Mouse (Mus musculus): ENCODE results near the gene Ccdc57. TPM values are rescaled to one million over a fixed set of nuclear protein-coding genes. Genes with fewer than 3 reads are reported as not detected.

Gene Ccdc57
- polyA plus RNA-seq, 1 experiment from 2014 or later: 7.4 TPM

- ATAC-seq (ENCODE audit: insufficient number of reproducible peaks, low FRiP score, low TSS enrichment, low read depth): no peak
- no peak overlapping the region for H3K27ac ChIP-seq (replicated peaks)
Observed at GRCm38 (mm10) chr11:120903159-120903850, 29.4 kb downstream of the Ccdc57 start.

DNA sequence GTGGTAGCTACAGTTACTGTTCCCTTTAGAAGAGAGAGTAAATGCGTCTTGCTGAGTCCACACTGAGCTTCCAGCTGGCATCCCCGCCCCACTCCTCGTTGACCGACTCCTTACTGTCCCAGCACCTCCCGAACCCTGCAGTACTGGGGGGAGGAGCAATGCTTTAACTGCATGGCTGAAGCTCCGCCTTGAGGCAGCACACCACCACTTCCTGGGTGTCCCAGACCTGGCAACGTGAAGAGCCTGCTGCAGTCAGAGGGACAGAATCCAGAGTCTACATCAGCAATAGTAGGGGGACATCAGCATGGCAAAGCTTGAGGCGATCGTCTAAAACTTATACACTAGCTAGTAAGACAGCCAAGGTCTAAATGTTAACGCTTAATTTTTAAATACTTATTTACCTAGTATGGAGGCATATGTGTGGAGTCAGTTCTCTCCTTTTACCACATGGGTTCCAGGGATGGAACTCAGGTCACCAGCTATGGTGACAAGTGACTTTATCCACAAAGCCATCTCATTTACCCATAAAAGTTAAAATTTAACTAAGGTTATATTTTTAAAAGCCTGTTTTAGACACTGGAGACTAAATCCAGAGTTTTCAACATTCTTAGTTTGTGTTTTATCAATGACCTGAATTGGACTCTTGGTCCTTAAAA is 30.1 kb downstream of the Ccdc57 start:
- 59% methylated on average over 10 of the region's 10 CpGs for WGBS
- 0 out of 2 replicates have a peak, but pooled peaks cover 5% of the 10 kb centered on the region for H3K36me3 ChIP-seq
- no peak for ATAC-seq (ENCODE audit: insufficient number of reproducible peaks, low FRiP score, low TSS enrichment, low read depth)
- no peak overlapping the region for H3K9ac ChIP-seq
- no peak overlapping the region for H3K27ac ChIP-seq (replicated peaks)
- H3K4me1 ChIP-seq: no peaks in the 10 kb centered on the region
- H3K4me2 ChIP-seq (replicated peaks): no peak overlapping the region
- H3K27me3 ChIP-seq: no peaks in the 10 kb centered on the region
- H3K9me3 ChIP-seq (replicated peaks): no peaks in the 10 kb centered on the region
- no peak overlapping the region for H3K4me3 ChIP-seq (replicated peaks)

More at GRCm38 (mm10) chr11:120903159-120903850, 29.4 kb downstream of the Ccdc57 start:
- 0 out of 2 replicates have a peak, but pooled peaks cover 4% of the 10 kb centered on the region for H3K36me3 ChIP-seq
- H3K4me2 ChIP-seq (replicated peaks): no peak overlapping the region
- no peak overlapping the region for H3K4me3 ChIP-seq (replicated peaks)
- WGBS: 79% methylated on average over 24 of the region's 24 CpGs
- H3K9me3 ChIP-seq (replicated peaks): no peaks in the 10 kb centered on the region
- no peaks in the 10 kb centered on the region for H3K27me3 ChIP-seq
- no peak overlapping the region for H3K9ac ChIP-seq
- no peaks in the 10 kb centered on the region for H3K4me1 ChIP-seq

GRCm38 (mm10) chr11:120901729-120902486 is 30.8 kb downstream of the Ccdc57 start:
- no peak overlapping the region for H3K4me2 ChIP-seq (replicated peaks)
- 0 out of 2 replicates have a peak, but pooled peaks cover 8% of the 10 kb centered on the region for H3K36me3 ChIP-seq
- no peak overlapping the region for H3K27ac ChIP-seq (replicated peaks)
- ATAC-seq (ENCODE audit: insufficient number of reproducible peaks, low FRiP score, low TSS enrichment, low read depth): no peak
- no peaks in the 10 kb centered on the region for H3K4me1 ChIP-seq
- H3K9me3 ChIP-seq (replicated peaks): no peaks in the 10 kb centered on the region
- H3K9ac ChIP-seq: no peak overlapping the region
- 81% methylated on average over 21 of the region's 21 CpGs for WGBS
- H3K27me3 ChIP-seq: no peaks in the 10 kb centered on the region
- H3K4me3 ChIP-seq (replicated peaks): no peak overlapping the region

- Histone ChIP-seq H3K9ac (no peak overlapping the region), H3K36me3 (peaks cover 14% of the 10 kb centered on the region; the same call in 1 of the 2 replicates), H3K4me3 (replicated peaks) (no peak overlapping the region), H3K9me3 (replicated peaks) (no peaks in the 10 kb centered on the region), H3K4me2 (replicated peaks) (no peak overlapping the region), H3K27me3 (no peaks in the 10 kb centered on the region), H3K4me1 (no peaks in the 10 kb centered on the region), H3K27ac (replicated peaks) (no peak overlapping the region)
- 85% methylated on average over 8 of the region's 8 CpGs for WGBS
- ATAC-seq (ENCODE audit: insufficient number of reproducible peaks, low FRiP score, low TSS enrichment, low read depth): no peak
Observed at GRCm38 (mm10) chr11:120900276-120901244, 32.1 kb downstream of the Ccdc57 start.

- 84% methylated on average over 6 of the region's 6 CpGs for whole genome bisulfite sequencing
- no peak for ATAC-seq (ENCODE audit: insufficient number of reproducible peaks, low FRiP score, low TSS enrichment, low read depth)
- peaks cover 29% of the 10 kb centered on the region for H3K36me3 ChIP-seq
Observed at GRCm38 (mm10) chr11:120898114-120898548, 34.5 kb downstream of the Ccdc57 start.

DNA sequence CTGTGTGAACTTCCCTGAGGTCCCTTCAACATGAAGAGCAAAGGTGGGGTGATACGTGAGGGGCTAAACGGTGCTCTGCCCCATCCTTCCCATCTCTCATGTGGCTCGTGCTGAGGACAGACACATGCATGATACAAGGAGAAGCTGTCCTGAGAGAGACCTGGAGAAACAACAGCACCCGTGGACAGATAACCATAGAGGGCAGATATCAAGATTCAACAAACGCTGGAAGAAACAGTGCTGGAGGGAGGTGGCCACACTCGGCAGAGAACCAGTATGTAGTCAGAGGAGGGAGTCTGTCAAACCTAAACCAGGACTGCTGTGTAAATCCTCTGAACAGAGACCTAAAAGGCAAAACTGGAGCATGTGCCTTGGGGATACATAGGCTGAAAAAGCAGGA is 37.2 kb downstream of the Ccdc57 start:
- ATAC-seq (ENCODE audit: insufficient number of reproducible peaks, low FRiP score, low TSS enrichment, low read depth): no peak
- Histone ChIP-seq H3K4me2 (replicated peaks) (no peak overlapping the region), H3K9me3 (replicated peaks) (no peaks in the 10 kb centered on the region), H3K27me3 (no peaks in the 10 kb centered on the region), H3K4me3 (replicated peaks) (no peak overlapping the region), H3K27ac (replicated peaks) (no peak overlapping the region), H3K4me1 (no peaks in the 10 kb centered on the region), H3K36me3 (peaks cover 41% of the 10 kb centered on the region), H3K9ac (no peak overlapping the region)
- 96% methylated on average over 6 of the region's 6 CpGs for WGBS

More at GRCm38 (mm10) chr11:120898114-120898548, 34.5 kb downstream of the Ccdc57 start:
- H3K9me3 ChIP-seq (replicated peaks): no peaks in the 10 kb centered on the region
- H3K4me3 ChIP-seq (replicated peaks): no peak overlapping the region
- H3K4me1 ChIP-seq: no peaks in the 10 kb centered on the region
- no peaks in the 10 kb centered on the region for H3K27me3 ChIP-seq
- no peak overlapping the region for H3K9ac ChIP-seq
- H3K4me2 ChIP-seq (replicated peaks): no peak overlapping the region
- no peak overlapping the region for H3K27ac ChIP-seq (replicated peaks)

- Histone ChIP-seq H3K27me3 (no peaks in the 10 kb centered on the region), H3K9me3 (replicated peaks) (no peaks in the 10 kb centered on the region), H3K36me3 (peaks cover 46% of the 10 kb centered on the region), H3K4me3 (replicated peaks) (no peak overlapping the region), H3K27ac (replicated peaks) (no peak overlapping the region), H3K4me1 (no peaks in the 10 kb centered on the region), H3K9ac (no peak overlapping the region), H3K4me2 (replicated peaks) (no peak overlapping the region)
- 81% methylated on average over 8 of the region's 8 CpGs for WGBS
- ATAC-seq (ENCODE audit: insufficient number of reproducible peaks, low FRiP score, low TSS enrichment, low read depth): no peak
Observed at GRCm38 (mm10) chr11:120894397-120894796, 38.3 kb downstream of the Ccdc57 start.

GRCm38 (mm10) chr11:120889216-120889615 is 43.5 kb downstream of the Ccdc57 start:
- H3K27ac ChIP-seq (replicated peaks): no peak overlapping the region
- 73% methylated on average over 3 of the region's 3 CpGs for WGBS

DNA sequence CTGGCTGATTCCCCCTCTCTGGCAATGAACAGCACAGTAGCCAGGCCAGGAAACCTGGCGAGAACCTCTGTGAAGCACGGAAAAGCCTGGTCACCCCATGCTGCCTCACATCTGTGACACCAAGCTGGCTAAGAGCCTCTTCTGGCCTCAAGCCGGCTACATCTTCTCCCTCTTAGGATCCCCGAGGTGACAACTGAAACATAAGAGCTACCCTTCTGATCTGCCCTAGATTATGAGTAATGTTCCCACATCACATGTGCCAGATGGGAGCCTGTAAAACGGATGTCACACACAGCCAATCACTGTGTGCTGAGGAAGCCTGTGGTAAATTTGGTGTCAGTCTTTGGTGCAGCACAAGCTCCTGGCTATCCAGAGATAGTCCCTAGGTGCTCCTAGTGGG is 44.0 kb downstream of the Ccdc57 start:
- WGBS: 82% methylated on average over 5 of the region's 5 CpGs
- H3K4me1 ChIP-seq: no peaks in the 10 kb centered on the region
- H3K27me3 ChIP-seq: no peaks in the 10 kb centered on the region
- no peak overlapping the region for H3K9ac ChIP-seq
- H3K9me3 ChIP-seq (replicated peaks): no peaks in the 10 kb centered on the region
- ATAC-seq (ENCODE audit: insufficient number of reproducible peaks, low FRiP score, low TSS enrichment, low read depth): no peak
- H3K4me3 ChIP-seq (replicated peaks): no peak overlapping the region
- peaks cover 57% of the 10 kb centered on the region for H3K36me3 ChIP-seq
- H3K27ac ChIP-seq (replicated peaks): no peak overlapping the region
- H3K4me2 ChIP-seq (replicated peaks): no peak overlapping the region

More at GRCm38 (mm10) chr11:120889216-120889615, 43.5 kb downstream of the Ccdc57 start:
- Histone ChIP-seq H3K4me1 (no peaks in the 10 kb centered on the region), H3K36me3 (peaks cover 57% of the 10 kb centered on the region), H3K4me3 (replicated peaks) (no peak overlapping the region), H3K9ac (no peak overlapping the region), H3K27me3 (no peaks in the 10 kb centered on the region), H3K4me2 (replicated peaks) (no peak overlapping the region), H3K9me3 (replicated peaks) (no peaks in the 10 kb centered on the region)
- ATAC-seq (ENCODE audit: insufficient number of reproducible peaks, low FRiP score, low TSS enrichment, low read depth): 0 out of 2 replicates have a peak, but pooled peaks have one; percentile 47

DNA sequence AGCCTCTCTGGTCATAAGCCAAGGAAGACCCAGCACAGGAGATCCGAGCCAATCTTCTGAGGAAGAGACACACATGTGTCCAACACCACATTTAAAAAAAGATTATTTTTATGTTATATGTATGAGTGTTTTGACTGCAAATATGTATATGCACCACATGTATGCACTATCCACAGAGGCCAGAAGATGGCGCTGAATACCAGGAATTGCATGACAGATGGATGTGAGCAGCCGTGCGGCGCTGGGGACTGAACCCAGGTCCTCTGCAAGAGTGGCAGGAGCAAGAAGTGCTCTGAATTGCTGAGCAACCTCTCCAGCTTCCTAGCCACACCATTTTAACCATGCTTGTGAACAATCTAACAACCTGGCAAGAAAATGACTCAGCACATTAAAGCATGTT is 45.2 kb downstream of the Ccdc57 start:
- Histone ChIP-seq H3K4me1 (no peaks in the 10 kb centered on the region), H3K4me2 (replicated peaks) (no peak overlapping the region), H3K9ac (no peak overlapping the region), H3K27me3 (no peaks in the 10 kb centered on the region), H3K4me3 (replicated peaks) (no peak overlapping the region), H3K9me3 (replicated peaks) (no peaks in the 10 kb centered on the region), H3K36me3 (peaks cover 55% of the 10 kb centered on the region), H3K27ac (replicated peaks) (no peak overlapping the region)
- ATAC-seq (ENCODE audit: insufficient number of reproducible peaks, low FRiP score, low TSS enrichment, low read depth): no peak
- WGBS: 90% methylated on average over 5 of the region's 5 CpGs
